ENCODE assay signal across 25 mouse cellular contexts in genomic region chr13:76308811-76309210, GRCm38 (mm10). TPM values are rescaled to one million over a fixed set of nuclear protein-coding genes. Genes with fewer than 3 reads are reported as not detected.
DNase-seq lines count a peak whose midpoint lies in the region; ATAC-seq lines count a peak whose summit lies in the region.
"Had no signal": no experiment of that assay in that cellular context is flagged by ENCODE, and none has a peak within 500 bp of the region (broad histone marks: within the 10 kb centered on the region; RNA-seq: fewer than 3 reads in every experiment).

No protein-coding gene starts in this region.

- no peaks in the 10 kb centered on the region for H3K27me3 ChIP-seq in forebrain, embryonic 15.5 days
- H3K27me3 ChIP-seq in forebrain, embryonic 10.5 days (ENCODE audit: poor library complexity, severe bottlenecking): no peaks in the 10 kb centered on the region
- no peaks in the 10 kb centered on the region for H3K27me3 ChIP-seq in midbrain, embryonic 14.5 days (ENCODE audit: control insufficient read depth, insufficient read depth, low read length)
- H3K27me3 ChIP-seq in hindbrain, embryonic 16.5 days (replicated peaks; ENCODE audit: control insufficient read depth, insufficient read depth, low read length): no peaks in the 10 kb centered on the region
- H3K27me3 ChIP-seq: embryonic facial prominence, embryonic 15.5 days; hindbrain, embryonic 15.5 days; intestine, embryonic 15.5 days; limb, embryonic 13.5 days; liver, embryonic 12.5 days had no signal

- no peaks in the 10 kb centered on the region for H3K36me3 ChIP-seq in forebrain, embryonic 15.5 days
- no peaks in the 10 kb centered on the region for H3K36me3 ChIP-seq in forebrain, embryonic 10.5 days (replicated peaks)
- no peaks in the 10 kb centered on the region for H3K36me3 ChIP-seq in midbrain, embryonic 14.5 days (ENCODE audit: control insufficient read depth, insufficient read depth, low read length)
- H3K36me3 ChIP-seq in hindbrain, embryonic 16.5 days (ENCODE audit: control insufficient read depth, insufficient read depth, low read length): no peaks in the 10 kb centered on the region
- H3K36me3 ChIP-seq: embryonic facial prominence, embryonic 15.5 days; heart, embryonic 10.5 days; hindbrain, embryonic 15.5 days; intestine, embryonic 15.5 days; limb, embryonic 13.5 days; liver, embryonic 12.5 days; midbrain, embryonic 10.5 days had no signal

- no peaks in the 10 kb centered on the region for H3K9me3 ChIP-seq in forebrain, embryonic 15.5 days
- no peaks in the 10 kb centered on the region for H3K9me3 ChIP-seq in forebrain, embryonic 10.5 days
- no peaks in the 10 kb centered on the region for H3K9me3 ChIP-seq in midbrain, embryonic 14.5 days (ENCODE audit: control insufficient read depth, low read length)
- H3K9me3 ChIP-seq in hindbrain, embryonic 16.5 days (ENCODE audit: control insufficient read depth, low read length): no peaks in the 10 kb centered on the region
- H3K9me3 ChIP-seq: embryonic facial prominence, embryonic 15.5 days; heart, embryonic 10.5 days; hindbrain, embryonic 15.5 days; intestine, embryonic 15.5 days; limb, embryonic 13.5 days; liver, embryonic 12.5 days; midbrain, embryonic 10.5 days had no signal

- WGBS in forebrain, embryonic 15.5 days: 13% methylated on average over 1 of the region's 1 CpGs
- WGBS in forebrain, embryonic 10.5 days: 72% methylated on average over 1 of the region's 1 CpGs
- WGBS in midbrain, embryonic 14.5 days: 46% methylated on average over 1 of the region's 1 CpGs
- 52% methylated on average over 1 of the region's 1 CpGs for WGBS in hindbrain, embryonic 16.5 days

- no peak for DNase-seq in forebrain, embryonic 10.5 days (ENCODE audit: extremely low spot score, low spot score)
- peak; percentile 39 to 42 for DNase-seq in right cerebral cortex, postnatal 10 days (ENCODE audit: low spot score in 2 of 2)
- DNase-seq in right cerebral cortex, adult 2 months (ENCODE audit: low spot score in 2 of 2): no peak
- peak; percentile 81 for DNase-seq in cerebellum, adult 9-10 months
- no peak for DNase-seq in urinary bladder, postnatal 36 days (ENCODE audit: low spot score in 2 of 2)
- DNase-seq in midbrain, embryonic 14.5 days: no peak
- DNase-seq: adrenal gland, postnatal 25 days; gastrocnemius, postnatal 10 days; kidney, postnatal 14 days; lung, adult 18-20 months; lung, postnatal 10 days; right cerebral cortex, adult 18-20 months had no signal

- no peak overlapping the region for H3K4me2 ChIP-seq in forebrain, embryonic 15.5 days (replicated peaks)
- H3K4me2 ChIP-seq in midbrain, embryonic 14.5 days (ENCODE audit: low read length): no peak overlapping the region
- no peak overlapping the region for H3K4me2 ChIP-seq in hindbrain, embryonic 16.5 days (ENCODE audit: low read length)
- H3K4me2 ChIP-seq: embryonic facial prominence, embryonic 15.5 days; hindbrain, embryonic 15.5 days; intestine, embryonic 15.5 days; limb, embryonic 13.5 days; liver, embryonic 12.5 days had no signal

- H3K4me3 ChIP-seq in forebrain, embryonic 15.5 days: no peak overlapping the region
- no peak overlapping the region for H3K4me3 ChIP-seq in forebrain, embryonic 10.5 days
- no peak overlapping the region for H3K4me3 ChIP-seq in midbrain, embryonic 14.5 days (replicated peaks; ENCODE audit: low read depth, low read length)
- no peak overlapping the region for H3K4me3 ChIP-seq in hindbrain, embryonic 16.5 days (ENCODE audit: low read length)
- H3K4me3 ChIP-seq: embryonic facial prominence, embryonic 15.5 days; heart, embryonic 10.5 days; hindbrain, embryonic 15.5 days; intestine, embryonic 15.5 days; limb, embryonic 13.5 days; liver, embryonic 12.5 days; midbrain, embryonic 10.5 days had no signal

- ATAC-seq in forebrain, embryonic 15.5 days (replicated peaks): peak; percentile 68; the same call in 1 of the 2 replicates
- no peak for ATAC-seq in midbrain, embryonic 14.5 days (ENCODE audit: low FRiP score, low TSS enrichment)
- no peak for ATAC-seq in hindbrain, embryonic 16.5 days
- ATAC-seq: intestine, embryonic 15.5 days; liver, embryonic 12.5 days had no signal

- no peak overlapping the region for H3K9ac ChIP-seq in forebrain, embryonic 15.5 days (replicated peaks)
- H3K9ac ChIP-seq in midbrain, embryonic 14.5 days (replicated peaks; ENCODE audit: low read length): no peak overlapping the region
- no peak overlapping the region for H3K9ac ChIP-seq in hindbrain, embryonic 16.5 days (ENCODE audit: low read depth, low read length)
- H3K9ac ChIP-seq: embryonic facial prominence, embryonic 15.5 days; hindbrain, embryonic 15.5 days; intestine, embryonic 15.5 days; limb, embryonic 13.5 days; liver, embryonic 12.5 days had no signal

- H3K4me1 ChIP-seq in forebrain, embryonic 15.5 days: peaks cover 12% of the 10 kb centered on the region
- H3K4me1 ChIP-seq in forebrain, embryonic 10.5 days: no peaks in the 10 kb centered on the region
- no peaks in the 10 kb centered on the region for H3K4me1 ChIP-seq in midbrain, embryonic 14.5 days (ENCODE audit: control insufficient read depth, insufficient read depth, low read length)
- H3K4me1 ChIP-seq in hindbrain, embryonic 16.5 days (ENCODE audit: control insufficient read depth, insufficient read depth, low read depth, low read length): no peaks in the 10 kb centered on the region
- H3K4me1 ChIP-seq: embryonic facial prominence, embryonic 15.5 days; heart, embryonic 10.5 days; hindbrain, embryonic 15.5 days; intestine, embryonic 15.5 days; limb, embryonic 13.5 days; liver, embryonic 12.5 days; midbrain, embryonic 10.5 days had no signal

- no peak overlapping the region for H3K27ac ChIP-seq in forebrain, embryonic 15.5 days (replicated peaks)
- H3K27ac ChIP-seq in forebrain, embryonic 10.5 days: no peak overlapping the region
- no peak overlapping the region for H3K27ac ChIP-seq in midbrain, embryonic 14.5 days (replicated peaks; ENCODE audit: low read depth, low read length)
- no peak overlapping the region for H3K27ac ChIP-seq in hindbrain, embryonic 16.5 days (ENCODE audit: low read depth, low read length)
- H3K27ac ChIP-seq: embryonic facial prominence, embryonic 15.5 days; heart, embryonic 10.5 days; hindbrain, embryonic 15.5 days; intestine, embryonic 15.5 days; limb, embryonic 13.5 days; liver, embryonic 12.5 days; midbrain, embryonic 10.5 days; stomach, postnatal 0 days had no signal

RNA-seq across cellular contexts. Expression of gene Fam81b, which starts 3.9 kb away (rescaled TPM):
- 0.65 and 0.95 TPM in 2 replicates for polyA plus RNA-seq in forebrain, embryonic 15.5 days (2015; fragmentation: Nextera tagmentation; extraction: Ambion mirVana)
- not detected in 2 replicates for polyA plus RNA-seq in forebrain, embryonic 10.5 days (2016; fragmentation: Nextera tagmentation; extraction: Ambion mirVana)
- 0.16 and 0.30 TPM in 2 replicates for polyA plus RNA-seq in midbrain, embryonic 14.5 days (2014; fragmentation: Nextera tagmentation; extraction: Ambion mirVana)
- 1.0 and 1.1 TPM in 2 replicates for polyA plus RNA-seq in hindbrain, embryonic 16.5 days (2015; fragmentation: Nextera tagmentation; extraction: Ambion mirVana)
- polyA plus RNA-seq: heart, embryonic 10.5 days; heart, postnatal 0 days; intestine, embryonic 15.5 days; limb, embryonic 13.5 days; liver, embryonic 12.5 days; small intestine, adult 2 months; stomach, postnatal 0 days; urinary bladder, adult 2 months had no signal

Comparison
In these comparisons a context has a peak if more than half of its experiments do, and no peak if none do; other contexts are left out.
1. DNase-seq: peak in right cerebral cortex, postnatal 10 days (2 of 2) and cerebellum, adult 9-10 months (single experiment); none in forebrain, embryonic 10.5 days (single experiment), right cerebral cortex, adult 2 months (0 of 2), urinary bladder, postnatal 36 days (0 of 2) and midbrain, embryonic 14.5 days (single experiment).